Mouse (Mus musculus): ENCODE data around the gene Kif23. TPM values are rescaled to one million over a fixed set of nuclear protein-coding genes. Genes with fewer than 3 reads are reported as not detected.

The Kif23 gene
- total RNA-seq, 2 experiments from 2014 or later, result 1.5 to 3.9 TPM

- Histone ChIP-seq H3K4me3 (no peak overlapping the region), H3K27ac (no peak overlapping the region)
- TF ChIP-seq CTCF (conservative IDR thresholded peaks at IDR 0.05), result no peak
- DNase-seq (ENCODE audit: low spot score in 2 of 2), result no peak
These were observed 19.4 kb upstream of the Kif23 start for GRCm38 (mm10) chr9:61965987-61966386.

- peak; percentile 65 to 81 for DNase-seq (ENCODE audit: low spot score in 2 of 2)
- Histone ChIP-seq H3K27ac (peak overlapping the region; percentile 64), H3K4me3 (no peak overlapping the region)
- peak; percentile 98 for TF ChIP-seq CTCF (conservative IDR thresholded peaks at IDR 0.05)
These were observed 18.9 kb upstream of the Kif23 start for GRCm38 (mm10) chr9:61965411-61965930.

GRCm38 (mm10) chr9:61963356-61963755, 16.8 kb upstream of the Kif23 start:
- no peak for DNase-seq (ENCODE audit: low spot score in 2 of 2)
- Histone ChIP-seq H3K27ac (no peak overlapping the region), H3K4me3 (no peak overlapping the region)
- TF ChIP-seq CTCF (conservative IDR thresholded peaks at IDR 0.05), result no peak

GRCm38 (mm10) chr9:61961181-61961580, 14.6 kb upstream of the Kif23 start:
- TF ChIP-seq CTCF (conservative IDR thresholded peaks at IDR 0.05), result no peak
- Histone ChIP-seq H3K4me3 (no peak overlapping the region), H3K27ac (no peak overlapping the region)
- DNase-seq (ENCODE audit: low spot score in 2 of 2), result no peak

GRCm38 (mm10) chr9:61960753-61961152, 14.2 kb upstream of the Kif23 start:
- TF ChIP-seq CTCF (conservative IDR thresholded peaks at IDR 0.05), result no peak
- Histone ChIP-seq H3K27ac (no peak overlapping the region), H3K4me3 (no peak overlapping the region)
- DNase-seq (ENCODE audit: low spot score in 2 of 2), result no peak

GRCm38 (mm10) chr9:61959921-61960569, 13.5 kb upstream of the Kif23 start:
- no peak for TF ChIP-seq CTCF (conservative IDR thresholded peaks at IDR 0.05)
- Histone ChIP-seq H3K4me3 (no peak overlapping the region), H3K27ac (no peak overlapping the region)
- no peak for DNase-seq (ENCODE audit: low spot score in 2 of 2)

GRCm38 (mm10) chr9:61954707-61955106, 8.1 kb upstream of the Kif23 start:
- DNase-seq (ENCODE audit: low spot score in 2 of 2), result no peak
- no peak overlapping the region for H3K4me3 ChIP-seq
- no peak overlapping the region for H3K27ac ChIP-seq
- TF ChIP-seq CTCF (conservative IDR thresholded peaks at IDR 0.05), result no peak

GRCm38 (mm10) chr9:61952241-61952640, 5.7 kb upstream of the Kif23 start:
- Histone ChIP-seq H3K27ac (no peak overlapping the region), H3K4me3 (no peak overlapping the region)
- no peak for DNase-seq (ENCODE audit: low spot score in 2 of 2)
- no peak for TF ChIP-seq CTCF (conservative IDR thresholded peaks at IDR 0.05)

- peak overlapping the region; percentile 58 for H3K4me3 ChIP-seq
- peak; percentile 93 for TF ChIP-seq CTCF (conservative IDR thresholded peaks at IDR 0.05)
- H3K27ac ChIP-seq, result peak overlapping the region; percentile 43; the same call in 1 of the 2 replicates
- DNase-seq (ENCODE audit: low spot score in 2 of 2), result peak; percentile 71 to 77
These were observed 1.1 kb upstream of the Kif23 start for GRCm38 (mm10) chr9:61947402-61948346.

- Histone ChIP-seq H3K27ac (no peak overlapping the region), H3K4me3 (peak overlapping the region; percentile 75)
- no peak for TF ChIP-seq CTCF (conservative IDR thresholded peaks at IDR 0.05)
- DNase-seq (ENCODE audit: low spot score in 2 of 2), result no peak
These were observed 482 bp downstream of the Kif23 start for GRCm38 (mm10) chr9:61945973-61946611.

- H3K4me3 ChIP-seq, result no peak overlapping the region
- no peak overlapping the region for H3K27ac ChIP-seq
- DNase-seq (ENCODE audit: low spot score in 2 of 2), result no peak
- TF ChIP-seq CTCF (conservative IDR thresholded peaks at IDR 0.05), result no peak
These were observed 5.5 kb downstream of the Kif23 start for GRCm38 (mm10) chr9:61941054-61941453.

GRCm38 (mm10) chr9:61933333-61933732, 13.2 kb downstream of the Kif23 start:
- TF ChIP-seq CTCF (conservative IDR thresholded peaks at IDR 0.05), result no peak
- DNase-seq (ENCODE audit: low spot score in 2 of 2), result no peak

GRCm38 (mm10) chr9:61932009-61932408, 14.6 kb downstream of the Kif23 start:
- H3K27ac ChIP-seq, result no peak overlapping the region
- H3K4me3 ChIP-seq, result no peak overlapping the region
- no peak for DNase-seq (ENCODE audit: low spot score in 2 of 2)
- no peak for TF ChIP-seq CTCF (conservative IDR thresholded peaks at IDR 0.05)

More at GRCm38 (mm10) chr9:61933333-61933732, 13.2 kb downstream of the Kif23 start:
- no peak overlapping the region for H3K27ac ChIP-seq
- H3K4me3 ChIP-seq, result no peak overlapping the region

Data from layer of hippocampus, adult 2 months (tissue).